Mouse (Mus musculus) heart, embryonic 12.5 days (tissue): Measurements from ENCODE around the gene A4gnt. TPM values are rescaled to one million over a fixed set of nuclear protein-coding genes. Genes with fewer than 3 reads are reported as not detected.

ENCODE experiments used
- ATAC-seq: fragments of 200-750 bp; cut with Nextera tagmentation; 2 replicates; pipeline ENCODE4 v1.8.0; 2017; ENCODE audit warnings: moderate TSS enrichment, moderate library complexity; ENCODE audit not compliant: insufficient number of reproducible peaks, low FRiP score
- H3K27ac ChIP-seq: fragments of 300-500 bp; sonication (generic); 2 replicates; pipeline ENCODE4 v1.5.1; 2016; ENCODE audit warnings: mild to moderate bottlenecking, moderate library complexity; ENCODE audit not compliant: poor library complexity, severe bottlenecking
- H3K27me3 ChIP-seq: fragments of 300-500 bp; sonication (generic); replicated peaks from 2 replicates; pipeline ENCODE4 v1.6.1; 2016; ENCODE audit warnings: mild to moderate bottlenecking, moderate library complexity
- H3K36me3 ChIP-seq: fragments of 300-500 bp; sonication (generic); 2 replicates; pipeline ENCODE4 v1.6.1; 2016; ENCODE audit warnings: mild to moderate bottlenecking, moderate library complexity
- H3K4me1 ChIP-seq: fragments of 300-500 bp; sonication (generic); replicated peaks from 2 replicates; pipeline ENCODE4 v1.6.1; 2016; ENCODE audit warnings: mild to moderate bottlenecking
- H3K4me2 ChIP-seq: fragments of 300-500 bp; sonication (generic); 2 replicates; pipeline ENCODE4 v1.6.1; 2016; ENCODE audit warnings: mild to moderate bottlenecking, moderate library complexity
- H3K4me3 ChIP-seq: fragments of 300-500 bp; sonication (generic); 2 replicates; pipeline ENCODE4 v1.5.1; 2016; ENCODE audit warnings: mild to moderate bottlenecking
- H3K9ac ChIP-seq: fragments of 300-500 bp; sonication (generic); 2 replicates; pipeline ENCODE4 v1.6.1; 2016; ENCODE audit warnings: mild to moderate bottlenecking, moderate library complexity
- H3K9me3 ChIP-seq: fragments of 300-500 bp; sonication (generic); replicated peaks from 2 replicates; pipeline ENCODE4 v1.6.1; 2016; ENCODE audit warnings: mild to moderate bottlenecking, moderate library complexity
- WGBS: fragments of 180-500 bp; shearing (Covaris S2); methylation state at CpG from one replicate; pipeline ENCODE4 v1.1.7; 2016; 5-methylcytosine and 5-hydroxymethylcytosine counted together
- polyA plus RNA-seq: library from polyadenylated mRNA; unstranded; fragments of >200 nt; fragmentation: Nextera tagmentation; extraction: Ambion mirVana; gene quantifications from 2 replicates; pipeline ENCODE4 v1.2.1, GENCODE M21; 2016

Gene A4gnt
- polyA plus RNA-seq, 1 experiment from 2014 or later, result not detected

- Histone ChIP-seq H3K4me1 (peaks cover 19% of the 10 kb centered on the region), H3K27ac (no peak overlapping the region), H3K27me3 (no peaks in the 10 kb centered on the region), H3K9me3 (no peaks in the 10 kb centered on the region), H3K9ac (no peak overlapping the region), H3K36me3 (peaks cover 83% of the 10 kb centered on the region), H3K4me3 (no peak overlapping the region), H3K4me2 (no peak overlapping the region)
- WGBS, result 88% methylated on average over 1 of the region's 1 CpGs
- no peak for ATAC-seq
These were observed 24.5 kb downstream of the A4gnt start for GRCm38 (mm10) chr9:99636776-99637175.

- WGBS, result 92% methylated on average over 17 of the region's 17 CpGs
- H3K9me3 ChIP-seq, result no peaks in the 10 kb centered on the region
- H3K27ac ChIP-seq, result no peak overlapping the region
- H3K4me2 ChIP-seq, result no peak overlapping the region
- peaks cover 86% of the 10 kb centered on the region for H3K36me3 ChIP-seq
- no peak overlapping the region for H3K4me3 ChIP-seq
- no peak overlapping the region for H3K9ac ChIP-seq
- no peak for ATAC-seq
- H3K4me1 ChIP-seq, result peaks cover 15% of the 10 kb centered on the region
- no peaks in the 10 kb centered on the region for H3K27me3 ChIP-seq
These were observed 24.9 kb downstream of the A4gnt start for GRCm38 (mm10) chr9:99637227-99637626.

GRCm38 (mm10) chr9:99637736-99638135 lies 25.4 kb downstream of the A4gnt start:
- Histone ChIP-seq H3K27ac (no peak overlapping the region), H3K9me3 (no peaks in the 10 kb centered on the region), H3K9ac (no peak overlapping the region), H3K4me3 (no peak overlapping the region), H3K36me3 (peaks cover 86% of the 10 kb centered on the region), H3K4me1 (0 out of 2 replicates have a peak, but pooled peaks cover 10% of the 10 kb centered on the region), H3K27me3 (no peaks in the 10 kb centered on the region), H3K4me2 (no peak overlapping the region)
- WGBS, result 88% methylated on average over 13 of the region's 13 CpGs
- no peak for ATAC-seq

- 0 out of 2 replicates have a peak, but pooled peaks cover 2% of the 10 kb centered on the region for H3K4me1 ChIP-seq
- H3K4me3 ChIP-seq, result no peak overlapping the region
- WGBS, result 87% methylated on average over 5 of the region's 5 CpGs
- H3K9ac ChIP-seq, result no peak overlapping the region
- no peaks in the 10 kb centered on the region for H3K27me3 ChIP-seq
- H3K9me3 ChIP-seq, result no peaks in the 10 kb centered on the region
- H3K4me2 ChIP-seq, result no peak overlapping the region
- no peak overlapping the region for H3K27ac ChIP-seq
- no peak for ATAC-seq
- peaks cover 82% of the 10 kb centered on the region for H3K36me3 ChIP-seq
These were observed 27.7 kb downstream of the A4gnt start for GRCm38 (mm10) chr9:99639957-99640356.

GRCm38 (mm10) chr9:99645416-99645815 lies 33.1 kb downstream of the A4gnt start:
- 88% methylated on average over 6 of the region's 6 CpGs for WGBS
- H3K36me3 ChIP-seq, result peaks cover 84% of the 10 kb centered on the region
- no peak overlapping the region for H3K4me3 ChIP-seq
- H3K27ac ChIP-seq, result no peak overlapping the region
- H3K9ac ChIP-seq, result no peak overlapping the region
- no peaks in the 10 kb centered on the region for H3K27me3 ChIP-seq
- no peak overlapping the region for H3K4me2 ChIP-seq
- no peaks in the 10 kb centered on the region for H3K4me1 ChIP-seq
- H3K9me3 ChIP-seq, result no peaks in the 10 kb centered on the region
- no peak for ATAC-seq

GRCm38 (mm10) chr9:99646102-99646501 lies 33.8 kb downstream of the A4gnt start:
- Histone ChIP-seq H3K4me2 (no peak overlapping the region), H3K36me3 (peaks cover 88% of the 10 kb centered on the region), H3K9ac (no peak overlapping the region), H3K27me3 (no peaks in the 10 kb centered on the region), H3K4me3 (no peak overlapping the region), H3K27ac (no peak overlapping the region), H3K9me3 (no peaks in the 10 kb centered on the region), H3K4me1 (no peaks in the 10 kb centered on the region)
- no peak for ATAC-seq
- 87% methylated on average over 6 of the region's 6 CpGs for WGBS

- 61% methylated on average over 10 of the region's 10 CpGs for WGBS
- no peak overlapping the region for H3K4me2 ChIP-seq
- no peaks in the 10 kb centered on the region for H3K27me3 ChIP-seq
- H3K9me3 ChIP-seq, result no peaks in the 10 kb centered on the region
- peaks cover 62% of the 10 kb centered on the region for H3K36me3 ChIP-seq
- ATAC-seq, result no peak
- 0 out of 2 replicates have a peak, but pooled peaks cover 3% of the 10 kb centered on the region for H3K4me1 ChIP-seq
- no peak overlapping the region for H3K4me3 ChIP-seq
- peak overlapping the region; percentile 6; the same call in 1 of the 2 replicates for H3K27ac ChIP-seq
- H3K9ac ChIP-seq, result no peak overlapping the region
These were observed 48.5 kb downstream of the A4gnt start for GRCm38 (mm10) chr9:99660756-99661155.

GRCm38 (mm10) chr9:99661606-99662166 lies 49.4 kb downstream of the A4gnt start:
- H3K9me3 ChIP-seq, result no peaks in the 10 kb centered on the region
- H3K36me3 ChIP-seq, result peaks cover 61% of the 10 kb centered on the region
- H3K27ac ChIP-seq, result peak overlapping the region; percentile 31
- H3K27me3 ChIP-seq, result no peaks in the 10 kb centered on the region
- H3K4me3 ChIP-seq, result no peak overlapping the region
- no peak overlapping the region for H3K9ac ChIP-seq
- 72% methylated on average over 16 of the region's 16 CpGs for WGBS
- H3K4me1 ChIP-seq, result 0 out of 2 replicates have a peak, but pooled peaks cover 3% of the 10 kb centered on the region
- no peak for ATAC-seq
- no peak overlapping the region for H3K4me2 ChIP-seq

- H3K4me1 ChIP-seq, result 0 out of 2 replicates have a peak, but pooled peaks cover 3% of the 10 kb centered on the region
- H3K4me2 ChIP-seq, result no peak overlapping the region
- WGBS, result 27% methylated on average over 7 of the region's 7 CpGs
- H3K9ac ChIP-seq, result no peak overlapping the region
- H3K36me3 ChIP-seq, result peaks cover 61% of the 10 kb centered on the region
- 0 out of 2 replicates have a peak, but pooled peaks have one; percentile 3 for ATAC-seq
- H3K27ac ChIP-seq, result peak overlapping the region; percentile 31
- H3K9me3 ChIP-seq, result no peaks in the 10 kb centered on the region
- no peaks in the 10 kb centered on the region for H3K27me3 ChIP-seq
- H3K4me3 ChIP-seq, result no peak overlapping the region
These were observed 50.1 kb downstream of the A4gnt start for GRCm38 (mm10) chr9:99662406-99662805.

- 0 out of 2 replicates have a peak, but pooled peaks have one; percentile 4 for ATAC-seq
- Histone ChIP-seq H3K9ac (no peak overlapping the region), H3K4me1 (0 out of 2 replicates have a peak, but pooled peaks cover 3% of the 10 kb centered on the region), H3K27ac (no peak overlapping the region), H3K4me2 (no peak overlapping the region), H3K27me3 (no peaks in the 10 kb centered on the region), H3K36me3 (peaks cover 64% of the 10 kb centered on the region), H3K9me3 (no peaks in the 10 kb centered on the region), H3K4me3 (no peak overlapping the region)
- WGBS, result 85% methylated on average over 10 of the region's 10 CpGs
These were observed 50.6 kb downstream of the A4gnt start for GRCm38 (mm10) chr9:99662887-99663286.

- no peaks in the 10 kb centered on the region for H3K27me3 ChIP-seq
- no peaks in the 10 kb centered on the region for H3K4me1 ChIP-seq
- H3K9me3 ChIP-seq, result peaks cover 8% of the 10 kb centered on the region; the same call in 1 of the 2 replicates
- H3K4me3 ChIP-seq, result no peak overlapping the region
- H3K27ac ChIP-seq, result no peak overlapping the region
- no peak overlapping the region for H3K4me2 ChIP-seq
- 83% methylated on average over 8 of the region's 8 CpGs for WGBS
- peaks cover 76% of the 10 kb centered on the region for H3K36me3 ChIP-seq
- no peak for ATAC-seq
- H3K9ac ChIP-seq, result no peak overlapping the region
These were observed 55.3 kb downstream of the A4gnt start for GRCm38 (mm10) chr9:99667596-99667995.

GRCm38 (mm10) chr9:99671603-99672002 lies 59.3 kb downstream of the A4gnt start:
- Histone ChIP-seq H3K36me3 (peaks cover 37% of the 10 kb centered on the region), H3K27ac (no peak overlapping the region), H3K27me3 (no peaks in the 10 kb centered on the region), H3K9me3 (peaks cover 8% of the 10 kb centered on the region; the same call in 1 of the 2 replicates), H3K4me1 (no peaks in the 10 kb centered on the region), H3K9ac (no peak overlapping the region), H3K4me2 (no peak overlapping the region), H3K4me3 (no peak overlapping the region)
- no peak for ATAC-seq
- WGBS, result 34% methylated on average over 2 of the region's 2 CpGs
